Mouse (Mus musculus) lung, adult 2 months (tissue): Measurements from ENCODE around the gene Galnt17.

Source experiments
- CTCF ChIP-seq: fragments of 200-500 bp; IDR thresholded peaks from 2 replicates; pipeline ENCODE4 v1.5.1; 2011; ENCODE audit warnings: mild to moderate bottlenecking, low read length, control low read depth; ENCODE audit not compliant: insufficient read depth
- POLR2A ChIP-seq: fragments of 200-500 bp; IDR thresholded peaks from 2 replicates; pipeline ENCODE4 v1.6.1; 2011; ENCODE audit warnings: low read depth, mild to moderate bottlenecking, control low read depth, low read length, borderline replicate concordance; ENCODE audit errors: extremely low read depth

GRCm38 (mm10) chr5:130924245-130924827 lies 384.0 kb downstream of the Galnt17 start:
- TF ChIP-seq CTCF (no peak), POLR2A (no peak)
